Mouse (Mus musculus) kidney, embryonic 15.5 days (tissue): ENCODE data around the gene Lrrc32. TPM values are rescaled to one million over a fixed set of nuclear protein-coding genes. Genes with fewer than 3 reads are reported as not detected.
A peak's percentile ranks its signal among the peaks of the same experiment; 100 is the strongest.

Experiments used
- ATAC-seq: fragments of 200-750 bp; cut with Nextera tagmentation; replicated peaks from 2 replicates; pipeline ENCODE4 v1.8.0; 2017; ENCODE audit warnings: moderate TSS enrichment; ENCODE audit not compliant: low FRiP score
- H3K27ac ChIP-seq: fragments of 300-500 bp; sonication (generic); 2 replicates; pipeline ENCODE4 v1.5.1; 2015; ENCODE audit warnings: mild to moderate bottlenecking, inconsistent platforms
- H3K27me3 ChIP-seq: fragments of 300-500 bp; sonication (generic); 2 replicates; pipeline ENCODE4 v1.6.1; 2015; ENCODE audit warnings: inconsistent platforms
- H3K36me3 ChIP-seq: fragments of 300-500 bp; sonication (generic); 2 replicates; pipeline ENCODE4 v1.6.1; 2015; ENCODE audit warnings: inconsistent platforms
- H3K4me1 ChIP-seq: fragments of 300-500 bp; sonication (generic); 2 replicates; pipeline ENCODE4 v1.6.1; 2015; ENCODE audit warnings: inconsistent platforms
- H3K4me2 ChIP-seq: fragments of 300-500 bp; sonication (generic); 2 replicates; pipeline ENCODE4 v1.6.1; 2015; ENCODE audit warnings: moderate library complexity, mild to moderate bottlenecking, inconsistent platforms
- H3K4me3 ChIP-seq: fragments of 300-500 bp; sonication (generic); replicated peaks from 2 replicates; pipeline ENCODE4 v1.5.1; 2015; ENCODE audit warnings: mild to moderate bottlenecking, inconsistent platforms
- H3K9ac ChIP-seq: fragments of 300-500 bp; sonication (generic); 2 replicates; pipeline ENCODE4 v1.6.1; 2015; ENCODE audit warnings: mild to moderate bottlenecking, inconsistent platforms
- H3K9me3 ChIP-seq: fragments of 300-500 bp; sonication (generic); replicated peaks from 2 replicates; pipeline ENCODE4 v1.6.1; 2016; ENCODE audit warnings: inconsistent platforms
- WGBS: fragments of 180-500 bp; shearing (Covaris S2); methylation state at CpG from one replicate; pipeline ENCODE4 v1.1.7; 2015; ENCODE audit warnings: mixed read lengths; 5-methylcytosine and 5-hydroxymethylcytosine counted together
- polyA plus RNA-seq: library from polyadenylated mRNA; unstranded; fragments of >200 nt; fragmentation: Nextera tagmentation; extraction: Ambion mirVana; gene quantifications from 2 replicates; pipeline ENCODE4 v1.2.1, GENCODE M21; 2015

Lrrc32 gene
- polyA plus RNA-seq, 1 experiment from 2014 or later = 16.9 TPM

DNA sequence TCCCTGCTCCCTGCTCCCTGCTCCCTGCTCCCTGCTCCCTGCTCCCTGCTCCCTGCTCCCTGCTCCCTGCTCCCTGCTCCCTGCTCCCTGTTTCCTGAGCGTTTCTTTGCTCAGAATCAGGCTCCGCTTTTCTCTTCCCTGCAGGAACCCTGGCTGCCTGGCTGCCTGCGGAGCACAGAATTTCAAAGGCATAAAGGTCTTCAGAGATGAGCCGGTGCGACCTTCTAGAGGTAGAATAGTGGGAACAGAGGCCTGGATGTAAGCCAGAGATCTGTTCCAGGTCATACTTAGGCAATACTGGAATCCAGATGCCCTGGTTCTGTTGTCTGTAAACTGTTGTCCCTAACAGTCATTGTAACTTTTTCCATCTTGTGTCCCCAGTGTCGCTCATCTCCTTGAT is 35.3 kb downstream of the Lrrc32 start:
- Histone ChIP-seq H3K27ac (peak overlapping the region; percentile 79), H3K27me3 (no peaks in the 10 kb centered on the region), H3K4me2 (no peak overlapping the region), H3K9ac (no peak overlapping the region), H3K4me3 (no peak overlapping the region), H3K4me1 (peaks cover 32% of the 10 kb centered on the region), H3K36me3 (no peaks in the 10 kb centered on the region), H3K9me3 (no peaks in the 10 kb centered on the region)
- WGBS = 34% methylated on average over 6 of the region's 6 CpGs
- no peak for ATAC-seq

GRCm38 (mm10) chr7:98524869-98525699 is 36.0 kb downstream of the Lrrc32 start:
- no peak overlapping the region for H3K9ac ChIP-seq
- no peaks in the 10 kb centered on the region for H3K36me3 ChIP-seq
- 64% methylated on average over 6 of the region's 6 CpGs for WGBS
- peak overlapping the region; percentile 79; the same call in 1 of the 2 replicates for H3K27ac ChIP-seq
- H3K27me3 ChIP-seq = no peaks in the 10 kb centered on the region
- no peaks in the 10 kb centered on the region for H3K9me3 ChIP-seq
- no peak overlapping the region for H3K4me2 ChIP-seq
- no peak overlapping the region for H3K4me3 ChIP-seq
- peaks cover 32% of the 10 kb centered on the region for H3K4me1 ChIP-seq
- ATAC-seq = no peak

DNA sequence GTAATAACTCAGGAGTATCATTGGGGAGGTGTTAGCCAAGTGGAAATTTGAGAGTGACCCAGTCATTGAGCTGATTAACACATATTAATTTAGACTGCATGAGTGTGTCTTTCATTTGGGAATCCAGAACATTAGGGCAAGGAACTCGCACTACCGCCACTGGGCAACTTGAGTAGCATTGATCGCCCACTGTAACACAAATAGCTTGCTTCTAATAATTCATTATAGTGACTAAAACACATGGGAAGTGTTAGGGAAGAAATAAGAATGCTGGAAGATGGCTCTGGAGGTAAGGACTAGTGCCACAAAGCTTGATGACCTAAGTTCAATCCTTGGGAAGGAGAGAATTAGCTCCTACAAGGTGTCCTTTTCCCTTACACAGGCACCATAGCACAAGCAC is 38.0 kb downstream of the Lrrc32 start:
- 87% methylated on average over 3 of the region's 3 CpGs for WGBS
- Histone ChIP-seq H3K36me3 (no peaks in the 10 kb centered on the region), H3K4me1 (peaks cover 32% of the 10 kb centered on the region), H3K9ac (no peak overlapping the region), H3K9me3 (no peaks in the 10 kb centered on the region), H3K27ac (no peak overlapping the region), H3K4me3 (no peak overlapping the region), H3K27me3 (no peaks in the 10 kb centered on the region), H3K4me2 (no peak overlapping the region)
- ATAC-seq = no peak

- Histone ChIP-seq H3K4me3 (no peak overlapping the region), H3K9ac (no peak overlapping the region), H3K9me3 (no peaks in the 10 kb centered on the region), H3K27me3 (no peaks in the 10 kb centered on the region), H3K27ac (no peak overlapping the region), H3K36me3 (no peaks in the 10 kb centered on the region), H3K4me1 (no peaks in the 10 kb centered on the region), H3K4me2 (no peak overlapping the region)
- no peak for ATAC-seq
- 63% methylated on average over 7 of the region's 7 CpGs for WGBS
Observed at GRCm38 (mm10) chr7:98531612-98532011, 42.5 kb downstream of the Lrrc32 start.

GRCm38 (mm10) chr7:98532981-98533380 is 43.9 kb downstream of the Lrrc32 start:
- no peaks in the 10 kb centered on the region for H3K9me3 ChIP-seq
- ATAC-seq = no peak
- H3K27ac ChIP-seq = no peak overlapping the region
- no peaks in the 10 kb centered on the region for H3K27me3 ChIP-seq
- H3K4me1 ChIP-seq = peaks cover 8% of the 10 kb centered on the region
- no peaks in the 10 kb centered on the region for H3K36me3 ChIP-seq
- no peak overlapping the region for H3K4me3 ChIP-seq
- H3K9ac ChIP-seq = no peak overlapping the region
- H3K4me2 ChIP-seq = no peak overlapping the region
- WGBS = 92% methylated on average over 4 of the region's 4 CpGs

DNA sequence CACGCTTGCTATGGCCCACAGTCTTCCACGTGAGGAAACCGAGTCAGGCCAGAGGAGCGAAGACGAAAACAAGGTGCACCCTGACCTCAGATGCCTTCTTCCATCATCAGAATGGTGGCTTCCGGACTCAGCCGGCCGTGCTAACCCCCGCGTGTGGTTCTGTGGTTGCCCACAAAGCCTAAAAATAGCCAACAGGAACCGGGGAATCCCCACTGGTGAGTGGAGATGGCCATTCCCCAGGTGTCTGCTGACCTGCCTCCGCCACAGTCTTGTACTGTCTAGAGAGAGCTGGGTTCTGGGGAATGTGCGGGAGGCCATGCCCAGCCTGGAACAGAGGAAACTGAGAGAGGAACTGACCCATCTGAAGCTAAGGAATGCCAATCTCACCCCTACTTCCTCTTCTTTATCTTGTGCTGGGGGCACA is 45.4 kb downstream of the Lrrc32 start:
- Histone ChIP-seq H3K27me3 (no peaks in the 10 kb centered on the region), H3K9me3 (no peaks in the 10 kb centered on the region), H3K4me2 (no peak overlapping the region), H3K36me3 (no peaks in the 10 kb centered on the region), H3K9ac (no peak overlapping the region), H3K4me3 (no peak overlapping the region), H3K27ac (no peak overlapping the region), H3K4me1 (peaks cover 13% of the 10 kb centered on the region)
- 87% methylated on average over 13 of the region's 13 CpGs for WGBS
- ATAC-seq = no peak

DNA sequence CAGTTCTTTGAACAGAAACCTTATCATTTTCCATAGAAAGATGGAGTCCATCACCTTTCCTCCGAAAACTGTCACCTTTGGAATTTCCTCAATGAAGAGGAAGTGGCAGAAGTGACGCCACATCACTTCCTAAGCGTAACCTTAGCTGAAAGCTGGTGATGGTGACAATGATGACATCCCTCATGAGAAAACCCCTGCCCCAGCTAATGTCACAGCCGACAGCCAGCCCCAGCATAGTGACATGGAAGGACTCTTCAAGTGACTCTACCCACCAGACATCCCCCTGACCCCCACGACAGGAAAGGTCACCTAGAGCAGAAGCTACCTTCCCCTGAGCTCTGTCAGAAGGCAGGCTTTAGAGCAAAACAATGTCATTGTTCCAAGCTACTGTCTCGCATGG is 46.1 kb downstream of the Lrrc32 start:
- Histone ChIP-seq H3K4me2 (no peak overlapping the region), H3K4me1 (peaks cover 13% of the 10 kb centered on the region), H3K27ac (no peak overlapping the region), H3K27me3 (no peaks in the 10 kb centered on the region), H3K9me3 (no peaks in the 10 kb centered on the region), H3K36me3 (no peaks in the 10 kb centered on the region), H3K4me3 (no peak overlapping the region), H3K9ac (no peak overlapping the region)
- 88% methylated on average over 6 of the region's 6 CpGs for WGBS
- ATAC-seq = no peak

DNA sequence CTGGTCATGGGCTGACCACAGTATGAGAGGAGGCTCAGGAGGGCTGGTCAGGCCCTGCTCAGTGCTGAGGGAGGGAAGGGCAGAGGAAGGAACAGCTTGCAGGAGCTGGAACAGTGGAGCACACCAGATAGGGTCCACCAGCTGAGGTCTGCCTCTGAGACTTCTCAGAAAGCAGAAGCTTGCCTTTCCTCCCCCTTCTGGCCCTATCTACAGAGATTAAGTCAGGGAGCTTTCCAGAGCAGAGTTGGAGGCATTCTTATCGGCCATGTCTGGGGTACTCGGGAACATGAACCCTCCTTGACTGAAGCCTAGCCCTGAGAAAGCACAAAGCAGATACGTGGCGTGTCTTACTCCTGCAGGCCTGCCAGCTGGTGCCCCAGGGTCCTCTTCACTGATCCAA is 46.8 kb downstream of the Lrrc32 start:
- 74% methylated on average over 4 of the region's 4 CpGs for WGBS
- ATAC-seq = no peak
- no peak overlapping the region for H3K27ac ChIP-seq

GRCm38 (mm10) chr7:98537210-98537966 is 48.3 kb downstream of the Lrrc32 start:
- H3K9ac ChIP-seq = no peak overlapping the region
- no peak overlapping the region for H3K4me3 ChIP-seq
- no peaks in the 10 kb centered on the region for H3K27me3 ChIP-seq
- H3K36me3 ChIP-seq = no peaks in the 10 kb centered on the region
- H3K4me1 ChIP-seq = peaks cover 23% of the 10 kb centered on the region
- no peaks in the 10 kb centered on the region for H3K9me3 ChIP-seq
- H3K27ac ChIP-seq = peak overlapping the region; percentile 78
- ATAC-seq = no peak
- WGBS = 39% methylated on average over 10 of the region's 10 CpGs
- no peak overlapping the region for H3K4me2 ChIP-seq

More for the DNA sequence above, 46.8 kb downstream of the Lrrc32 start:
- no peak overlapping the region for H3K4me2 ChIP-seq
- no peak overlapping the region for H3K9ac ChIP-seq
- H3K36me3 ChIP-seq = no peaks in the 10 kb centered on the region
- peaks cover 15% of the 10 kb centered on the region for H3K4me1 ChIP-seq
- H3K4me3 ChIP-seq = no peak overlapping the region
- H3K27me3 ChIP-seq = no peaks in the 10 kb centered on the region
- H3K9me3 ChIP-seq = no peaks in the 10 kb centered on the region

DNA sequence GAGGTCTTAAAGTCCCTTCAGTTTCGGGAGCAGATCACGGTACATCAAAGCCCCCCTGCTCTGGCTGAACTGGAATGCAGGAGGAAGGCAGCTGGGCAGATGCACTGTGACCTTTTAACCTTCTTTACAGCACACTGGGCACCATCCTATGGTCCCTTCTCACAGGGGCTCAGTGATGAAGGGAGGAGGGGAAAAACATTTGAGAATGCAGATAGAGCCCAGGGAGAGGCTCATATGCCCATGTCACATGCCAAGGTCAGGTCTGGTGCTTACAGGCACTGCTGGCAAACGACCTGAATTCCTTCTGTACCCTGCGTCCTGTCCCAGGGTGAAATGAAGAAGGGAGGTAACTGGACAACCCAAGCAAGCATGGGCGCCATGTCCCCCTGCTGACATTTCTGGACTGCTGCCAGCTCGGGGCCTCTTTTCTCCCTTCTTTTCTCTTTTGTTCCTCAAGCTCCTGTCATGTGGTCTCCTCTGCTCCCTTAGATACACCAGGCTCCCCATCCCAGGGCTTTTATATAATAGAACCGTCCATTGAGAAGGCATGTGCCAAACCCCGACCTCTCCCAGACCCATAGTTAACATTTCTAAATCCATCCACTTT is 49.0 kb downstream of the Lrrc32 start:
- Histone ChIP-seq H3K36me3 (no peaks in the 10 kb centered on the region), H3K4me1 (peaks cover 28% of the 10 kb centered on the region), H3K27me3 (no peaks in the 10 kb centered on the region), H3K4me3 (no peak overlapping the region), H3K9me3 (no peaks in the 10 kb centered on the region), H3K4me2 (no peak overlapping the region), H3K27ac (peak overlapping the region; percentile 78), H3K9ac (no peak overlapping the region)
- WGBS = 47% methylated on average over 8 of the region's 8 CpGs
- no peak for ATAC-seq

DNA sequence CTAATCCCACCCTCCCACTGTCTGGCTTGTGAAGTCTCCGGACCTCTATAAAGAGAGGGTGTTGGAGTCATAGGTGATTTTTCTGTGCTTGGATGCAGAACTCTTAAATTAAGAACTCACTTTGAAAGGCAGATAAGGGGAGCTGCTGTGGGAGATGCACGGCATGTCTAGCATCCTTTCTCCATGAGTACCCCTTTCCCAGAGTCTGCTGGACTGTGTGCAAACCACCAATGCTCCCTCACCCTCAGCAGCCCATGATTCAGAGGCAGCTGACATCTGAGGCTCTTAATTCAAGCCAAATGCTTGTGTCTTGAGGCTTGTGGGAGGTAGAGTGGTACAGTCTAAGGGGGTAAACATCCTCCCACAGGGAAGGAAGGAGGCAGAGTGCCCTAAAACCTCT is 51.8 kb downstream of the Lrrc32 start:
- no peak for ATAC-seq
- whole genome bisulfite sequencing = 67% methylated on average over 2 of the region's 2 CpGs
- H3K27ac ChIP-seq = 0 out of 2 replicates have a peak overlapping the region, but pooled peaks have one; percentile 22
- no peak overlapping the region for H3K4me3 ChIP-seq
- no peaks in the 10 kb centered on the region for H3K27me3 ChIP-seq
- peaks cover 38% of the 10 kb centered on the region for H3K4me1 ChIP-seq
- H3K9me3 ChIP-seq = no peaks in the 10 kb centered on the region
- H3K36me3 ChIP-seq = no peaks in the 10 kb centered on the region
- H3K4me2 ChIP-seq = no peak overlapping the region
- H3K9ac ChIP-seq = no peak overlapping the region

GRCm38 (mm10) chr7:98541564-98541963 is 52.5 kb downstream of the Lrrc32 start:
- WGBS = 85% methylated on average over 5 of the region's 5 CpGs
- Histone ChIP-seq H3K9ac (no peak overlapping the region), H3K27me3 (no peaks in the 10 kb centered on the region), H3K4me2 (no peak overlapping the region), H3K4me1 (peaks cover 38% of the 10 kb centered on the region), H3K9me3 (no peaks in the 10 kb centered on the region), H3K36me3 (no peaks in the 10 kb centered on the region), H3K27ac (no peak overlapping the region), H3K4me3 (no peak overlapping the region)
- no peak for ATAC-seq
